Mouse (Mus musculus): Measurements from ENCODE around the gene Mgmt.

GRCm38 (mm10) chr7:137000703-137001102 lies 106.3 kb downstream of the Mgmt start:
- TF ChIP-seq CTCF (IDR thresholded peaks at IDR 0.05; ENCODE audit: control insufficient read depth, insufficient read depth, insufficient replicate concordance, low read depth, low read length) (no peak), POLR2A (IDR thresholded peaks at IDR 0.05; ENCODE audit: control insufficient read depth, low read depth, low read length) (no peak)

Data from testis, adult 2 months (tissue).